Mouse (Mus musculus): ENCODE data around the gene Gpr173.
"Not testable (repeated sequence)": the region's sequence is repeated elsewhere in the genome, so short reads cannot be mapped to it uniquely, and the experiment has no call there.

Gpr173 gene

DNA sequence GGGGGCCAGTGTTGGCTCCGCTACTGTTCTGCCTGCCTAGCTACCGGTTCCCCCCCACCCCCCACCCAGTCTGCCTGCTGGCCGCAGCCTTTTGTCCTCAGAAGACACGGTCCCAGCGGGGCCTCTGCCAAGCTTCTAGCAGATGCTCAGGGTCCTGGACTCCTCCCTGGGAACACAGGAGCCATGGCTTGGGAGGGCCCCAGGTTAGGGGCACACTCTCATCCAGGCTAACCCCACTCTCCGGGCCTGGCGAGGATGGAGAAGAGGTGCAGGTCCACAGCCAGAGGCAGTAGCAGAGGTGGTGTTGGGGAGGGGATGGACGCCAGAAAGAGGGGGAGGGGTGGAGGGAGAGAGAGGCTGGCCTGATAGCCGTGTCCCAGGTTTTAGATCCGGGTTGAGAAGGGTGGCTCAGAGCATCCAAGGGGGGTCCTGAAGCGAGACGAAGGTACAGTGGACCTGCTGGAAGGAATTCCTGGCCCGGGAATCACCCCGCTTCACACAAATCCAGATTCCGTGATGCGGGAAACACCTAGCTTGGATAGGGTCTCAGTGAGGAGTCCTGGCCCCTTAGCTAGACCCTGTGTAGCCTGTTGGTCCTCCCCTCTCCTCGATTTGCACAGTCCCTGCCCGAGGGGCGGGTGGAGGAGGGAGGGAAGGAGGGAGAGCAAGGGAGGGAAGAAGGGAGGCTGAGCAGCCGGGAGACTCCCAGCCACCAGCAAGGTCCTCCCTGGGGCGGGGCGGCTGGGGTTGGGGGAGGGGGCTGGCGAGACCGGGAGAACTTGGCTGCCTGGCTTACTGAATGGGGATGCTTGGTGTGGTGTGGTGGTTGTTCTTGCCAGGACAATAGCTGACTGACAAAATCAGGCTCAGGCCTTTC is at the start of gene Gpr173:
TSS of gene Gpr173 (minus strand) at position 308 of the 877 bp plus-strand sequence.
- in situ Hi-C loops (cut with MboI; ENCODE audit: low pct_unique_long_range_greater_than_20kb in 1 of 2, low sequenced_read_pairs in 2 of 2, unreplicated experiment in 1 of 2): no loop called here

DNA sequence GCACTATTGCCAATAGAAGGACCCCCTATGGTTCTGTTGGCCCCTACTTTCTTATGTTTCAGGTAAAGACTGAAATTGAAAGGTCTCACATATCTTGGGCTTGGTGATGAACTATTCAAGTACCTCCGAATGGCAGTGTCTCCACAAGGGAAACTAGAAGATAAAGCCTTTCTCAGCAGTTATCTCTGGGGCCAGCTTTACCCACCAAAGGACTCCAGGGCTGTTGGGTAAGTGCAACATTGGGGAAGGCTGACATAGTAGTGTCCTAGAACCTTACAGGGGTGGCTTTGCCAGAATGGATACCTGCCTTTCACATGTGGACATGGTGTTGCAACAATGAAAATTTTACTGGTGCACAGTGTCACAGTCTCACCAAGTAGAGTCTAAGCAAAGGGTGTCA is 34.7 kb upstream of the Gpr173 start:
- in situ Hi-C loops (cut with MboI; ENCODE audit: low pct_unique_long_range_greater_than_20kb in 1 of 2, low sequenced_read_pairs in 2 of 2, unreplicated experiment in 1 of 2): loop anchor here in 1 of 2 experiments (10.0 kb wide), 1 partner anchor 62 kb away; no protein-coding TSS in a partner anchor

DNA sequence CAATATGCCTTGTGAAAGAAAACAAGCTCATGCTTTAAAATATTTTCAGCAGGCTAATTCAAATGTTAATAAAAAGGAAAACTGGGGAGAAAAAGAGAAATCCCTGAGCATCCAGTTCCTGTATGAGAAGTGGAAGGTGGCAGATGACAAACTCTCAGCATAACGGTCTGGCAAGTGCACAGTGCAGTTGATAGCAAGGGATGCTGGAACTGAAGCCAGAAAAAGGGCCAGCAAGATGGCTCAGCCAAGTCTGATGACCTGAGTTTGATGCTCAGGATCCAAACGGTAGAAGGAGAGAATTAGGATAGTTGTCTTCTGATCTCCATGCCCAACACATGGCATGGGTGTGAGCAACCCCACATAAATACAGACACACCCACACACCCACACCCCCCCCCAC is 31.6 kb upstream of the Gpr173 start:
- in situ Hi-C loops (cut with MboI; ENCODE audit: low pct_unique_long_range_greater_than_20kb in 1 of 2, low sequenced_read_pairs in 2 of 2, unreplicated experiment in 1 of 2): loop anchor here in 1 of 2 experiments (10.0 kb wide), 1 partner anchor 65 kb away; no protein-coding TSS in a partner anchor

DNA sequence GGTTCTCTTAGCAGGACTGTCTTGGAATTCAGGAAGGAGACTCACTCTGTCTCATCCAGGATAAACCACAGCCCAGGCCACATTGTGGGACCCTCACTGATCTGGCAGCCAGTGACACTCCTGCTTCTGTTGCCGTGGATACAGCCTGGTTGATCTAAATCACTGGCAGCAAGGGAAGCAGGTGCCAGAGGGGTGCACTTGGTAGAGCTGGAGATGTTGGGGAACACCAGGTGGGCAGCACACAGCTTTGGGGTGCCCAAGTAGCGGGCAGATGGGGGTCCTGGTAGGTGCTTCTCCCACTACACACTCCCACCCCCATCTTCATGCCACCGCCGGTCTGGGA is 479 bp downstream of the Gpr173 start:
- in situ Hi-C loops (cut with MboI; ENCODE audit: low pct_unique_long_range_greater_than_20kb in 1 of 2, low sequenced_read_pairs in 2 of 2, unreplicated experiment in 1 of 2): no loop called here

DNA sequence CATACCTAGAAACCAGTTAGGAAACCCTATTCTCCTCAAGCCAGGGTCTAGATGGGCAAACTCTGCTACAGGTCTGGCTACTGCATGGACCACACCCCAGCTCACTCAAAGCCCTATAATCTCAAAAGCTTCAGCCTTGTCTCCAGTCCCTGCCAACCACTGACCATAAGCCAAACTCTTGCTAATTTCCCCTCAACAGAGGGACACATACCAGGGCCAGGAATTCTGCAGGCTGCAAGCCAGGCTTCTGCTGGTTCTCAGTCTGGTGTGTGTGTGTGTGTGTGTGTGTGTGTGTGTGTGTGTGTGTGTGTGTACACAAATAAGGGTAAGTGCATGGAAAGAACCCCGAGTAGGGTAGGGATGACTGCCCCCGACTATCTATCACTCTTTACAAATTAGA is 2.1 kb downstream of the Gpr173 start:
- in situ Hi-C loops (cut with MboI; ENCODE audit: low pct_unique_long_range_greater_than_20kb in 1 of 2, low sequenced_read_pairs in 2 of 2, unreplicated experiment in 1 of 2): no loop called here

DNA sequence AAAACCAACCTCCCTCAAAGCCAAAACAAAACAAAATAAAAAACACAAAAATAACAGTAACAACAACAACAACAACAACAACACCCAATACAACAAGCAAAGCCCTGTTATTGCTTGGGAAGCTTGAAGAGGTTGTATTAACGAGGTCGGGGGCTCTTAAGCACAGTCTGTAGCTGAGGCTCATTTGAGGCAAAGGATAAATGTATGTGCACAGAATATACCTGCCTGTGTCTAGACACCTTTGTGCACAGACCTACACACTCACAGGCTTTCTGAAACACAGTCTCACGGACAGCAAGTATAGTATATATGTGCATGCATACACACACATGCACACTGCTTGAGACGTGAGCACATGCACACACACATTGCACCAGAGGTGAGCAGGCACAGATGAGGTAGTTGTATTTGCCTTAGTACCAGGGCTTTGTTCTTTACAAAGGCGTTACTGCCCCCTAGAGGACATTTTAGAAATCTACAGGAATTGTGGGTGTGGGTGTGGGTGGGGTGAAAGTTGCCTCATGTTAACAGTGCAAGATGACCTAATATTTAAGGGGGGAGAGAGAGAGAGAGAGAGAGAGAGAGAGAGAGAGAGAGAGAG is 15.9 kb downstream of the Gpr173 start:
- in situ Hi-C loops (cut with MboI; ENCODE audit: low pct_unique_long_range_greater_than_20kb in 1 of 2, low sequenced_read_pairs in 2 of 2, unreplicated experiment in 1 of 2): no loop called here

DNA sequence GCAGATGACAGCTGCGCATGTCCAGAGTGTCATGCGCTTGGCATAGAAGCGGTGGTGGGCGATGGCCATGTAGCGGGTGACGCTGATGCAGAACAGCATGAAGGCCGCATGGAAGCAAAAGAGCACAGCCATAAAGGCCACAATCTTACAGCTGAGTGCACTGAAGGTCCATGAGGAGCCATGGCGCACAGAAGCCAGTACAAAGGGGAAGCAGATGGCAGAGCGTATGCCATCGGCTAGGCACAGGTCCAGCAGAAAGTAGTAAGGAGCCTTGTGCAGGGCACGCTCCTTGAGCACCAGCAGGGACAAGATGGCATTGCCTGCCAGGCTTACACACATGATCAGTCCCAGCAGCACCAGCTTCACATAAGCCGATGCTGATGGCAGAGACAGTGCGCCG is 21.5 kb downstream of the Gpr173 start:
- in situ Hi-C loops (cut with MboI; ENCODE audit: low pct_unique_long_range_greater_than_20kb in 1 of 2, low sequenced_read_pairs in 2 of 2, unreplicated experiment in 1 of 2): no loop called here

DNA sequence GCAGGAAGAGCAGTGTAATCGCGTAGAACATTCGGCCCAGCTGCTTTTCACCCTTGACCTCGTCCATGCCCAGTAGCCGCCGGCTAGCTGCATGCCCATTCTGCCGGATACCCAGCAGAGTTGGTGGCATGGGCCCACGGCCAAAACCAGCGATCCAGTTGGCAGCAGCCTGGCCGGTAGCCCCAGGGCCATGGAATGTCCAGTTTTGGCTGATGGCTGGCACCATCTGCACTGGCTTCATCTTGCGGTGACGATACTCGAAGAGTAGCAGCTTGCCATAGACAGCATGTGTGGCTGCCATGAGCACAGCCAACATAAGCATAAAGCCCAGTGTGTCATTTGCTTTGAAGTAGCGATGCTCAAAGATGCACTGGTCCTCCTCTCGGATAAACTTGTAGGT is 21.9 kb downstream of the Gpr173 start:
- in situ Hi-C loops (cut with MboI; ENCODE audit: low pct_unique_long_range_greater_than_20kb in 1 of 2, low sequenced_read_pairs in 2 of 2, unreplicated experiment in 1 of 2): no loop called here

DNA sequence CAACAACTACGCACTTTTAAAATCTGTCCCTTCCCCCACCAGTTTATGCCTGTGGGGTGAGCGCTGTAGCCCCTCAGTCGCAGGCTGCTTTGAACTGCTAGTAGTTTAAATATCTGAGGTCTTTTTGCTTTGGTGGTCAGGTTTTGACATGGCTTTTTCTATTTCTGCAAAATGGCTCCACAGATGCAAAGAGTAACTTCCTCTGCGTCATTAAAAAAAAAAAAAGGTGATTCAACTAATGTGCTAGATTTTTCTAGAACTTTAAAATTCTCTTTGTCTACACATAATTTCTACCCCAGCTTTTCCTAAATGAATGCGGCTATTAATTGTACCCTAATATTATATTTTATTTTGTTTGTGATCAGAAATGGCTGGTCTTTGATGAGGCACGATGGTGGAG is 25.6 kb downstream of the Gpr173 start:
- in situ Hi-C loops (cut with MboI; ENCODE audit: low pct_unique_long_range_greater_than_20kb in 1 of 2, low sequenced_read_pairs in 2 of 2, unreplicated experiment in 1 of 2): no loop called here

DNA sequence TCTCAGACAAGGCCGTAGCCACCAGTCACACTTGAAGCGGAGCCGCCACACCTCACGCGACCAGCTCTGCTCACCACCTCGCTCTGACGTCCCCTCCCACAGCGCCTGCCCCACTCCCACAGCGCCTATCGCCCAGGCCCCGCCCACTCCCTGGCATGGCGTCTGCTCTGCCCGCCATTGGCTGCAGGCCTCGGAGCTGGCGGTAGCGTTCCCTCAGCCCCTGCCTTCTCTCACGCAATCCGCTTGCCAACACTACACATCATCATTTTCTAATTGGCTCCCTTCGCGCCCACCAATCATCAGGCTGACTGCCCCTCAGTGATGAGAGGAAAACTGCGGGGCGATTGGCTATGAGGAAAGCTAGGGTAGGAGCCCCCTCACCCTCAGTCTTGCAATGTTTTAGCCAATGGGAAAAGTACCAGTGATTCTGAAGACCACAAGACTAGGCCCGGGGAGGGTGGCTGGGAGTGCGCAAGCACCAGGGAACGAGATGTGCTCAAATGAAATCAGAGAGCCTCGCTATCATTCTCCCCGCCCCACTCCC is 26.1 kb downstream of the Gpr173 start, which contains the start of gene Tspyl2:
TSS of gene Tspyl2 (minus strand) at position 68 of the 544 bp plus-strand sequence.
- in situ Hi-C loops (cut with MboI; ENCODE audit: low pct_unique_long_range_greater_than_20kb in 1 of 2, low sequenced_read_pairs in 2 of 2, unreplicated experiment in 1 of 2): no loop called here

DNA sequence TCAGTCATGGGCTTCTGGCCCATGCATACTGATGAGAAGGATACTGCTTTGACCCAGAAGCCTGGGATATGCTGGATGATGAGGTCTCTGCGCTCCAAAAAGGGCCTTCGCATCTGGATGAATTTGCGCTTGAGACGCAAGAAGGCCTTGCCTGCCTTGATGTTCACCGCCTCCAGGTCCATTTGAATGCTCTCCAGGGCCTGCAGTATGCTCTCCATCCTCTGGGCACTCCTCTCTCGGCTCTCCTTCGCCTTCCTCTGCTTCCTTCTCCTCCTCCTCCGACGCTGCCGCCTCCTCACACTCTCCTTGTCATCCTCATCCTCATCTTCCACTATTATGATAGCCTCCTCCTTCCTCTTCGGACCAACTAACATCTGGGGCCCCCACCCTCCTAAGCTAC is 27.0 kb downstream of the Gpr173 start:
- in situ Hi-C loops (cut with MboI; ENCODE audit: low pct_unique_long_range_greater_than_20kb in 1 of 2, low sequenced_read_pairs in 2 of 2, unreplicated experiment in 1 of 2): no loop called here

DNA sequence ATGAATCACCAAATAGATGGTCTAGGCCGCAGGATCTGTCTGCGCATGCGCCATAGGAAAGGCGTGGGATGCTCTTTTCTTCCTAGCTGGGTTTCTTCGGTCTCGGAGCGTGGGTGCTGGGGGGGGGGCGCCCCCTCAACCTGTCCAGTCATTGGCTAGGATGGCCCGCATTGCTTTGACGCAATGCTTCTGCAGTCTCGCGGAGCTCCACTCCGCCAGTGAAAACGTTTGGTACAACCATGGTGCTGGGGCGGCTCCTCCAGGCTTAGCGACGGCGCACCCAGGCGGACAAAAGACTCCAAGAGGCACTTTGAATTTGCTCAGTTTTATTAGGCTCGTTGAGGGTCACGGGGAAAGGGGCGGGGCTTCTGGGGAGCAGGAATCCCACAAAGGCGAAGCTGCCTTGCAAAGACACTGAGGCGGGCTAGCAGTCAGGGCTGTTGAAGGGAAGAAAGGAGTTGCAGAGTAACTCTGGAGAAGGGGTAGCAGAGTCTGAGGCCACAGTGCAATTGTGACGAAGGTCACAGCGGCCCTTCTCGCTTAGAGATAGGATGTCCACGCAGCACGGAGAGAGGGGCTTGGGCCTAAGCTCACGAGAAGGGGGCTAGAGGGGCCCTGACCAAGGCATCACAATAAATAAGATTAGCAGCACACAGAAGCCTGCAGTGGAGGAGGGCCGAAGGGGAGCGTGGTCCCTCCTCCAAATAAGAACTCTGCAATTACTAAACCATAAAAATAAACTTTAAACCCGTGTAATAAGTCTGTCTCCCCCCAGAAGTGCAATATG is 31.8 kb downstream of the Gpr173 start:
- in situ Hi-C loops (cut with MboI; ENCODE audit: low pct_unique_long_range_greater_than_20kb in 1 of 2, low sequenced_read_pairs in 2 of 2, unreplicated experiment in 1 of 2): no loop called here

DNA sequence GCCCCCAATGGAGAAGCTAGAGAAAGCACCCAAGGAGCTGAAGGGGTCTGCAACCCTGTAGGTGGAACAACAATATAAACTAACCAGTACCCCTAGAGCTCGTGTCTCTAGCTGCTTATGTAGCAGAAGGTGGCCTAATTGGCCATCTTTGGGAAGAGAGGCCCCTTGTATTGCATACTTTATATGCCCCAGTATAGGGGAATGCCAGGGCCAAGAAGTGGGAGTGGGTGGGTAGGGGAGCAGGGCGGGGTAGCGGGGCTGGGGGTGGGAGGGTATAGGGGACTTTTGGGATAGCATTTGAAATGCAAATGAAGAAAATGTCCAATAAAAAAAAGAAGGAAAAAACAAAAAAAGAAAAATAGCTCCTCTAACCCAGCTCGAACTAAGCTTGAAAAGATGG is 32.4 kb downstream of the Gpr173 start:
- in situ Hi-C loops (cut with MboI; ENCODE audit: low pct_unique_long_range_greater_than_20kb in 1 of 2, low sequenced_read_pairs in 2 of 2, unreplicated experiment in 1 of 2): not testable (repeated sequence)

DNA sequence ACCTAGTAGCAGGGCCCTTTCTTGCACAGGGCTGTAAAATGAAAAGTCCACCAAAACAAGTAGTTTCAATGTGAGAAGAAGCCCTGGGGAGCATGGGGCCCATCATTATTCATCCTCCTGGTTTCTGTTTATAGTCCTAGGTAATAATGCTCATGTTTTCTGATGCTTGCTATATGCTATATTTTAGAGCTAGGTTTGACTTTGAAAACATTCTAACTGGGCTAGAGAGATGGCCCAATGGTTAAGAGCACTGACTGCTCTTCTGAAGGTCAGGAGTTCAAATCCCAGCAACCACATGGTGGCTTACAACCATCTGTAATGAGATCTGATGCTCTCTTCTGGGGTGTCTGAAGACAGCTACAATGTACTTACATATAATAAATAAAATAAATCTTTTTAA is 39.1 kb downstream of the Gpr173 start:
- in situ Hi-C loops (cut with MboI; ENCODE audit: low pct_unique_long_range_greater_than_20kb in 1 of 2, low sequenced_read_pairs in 2 of 2, unreplicated experiment in 1 of 2): not testable (repeated sequence)

DNA sequence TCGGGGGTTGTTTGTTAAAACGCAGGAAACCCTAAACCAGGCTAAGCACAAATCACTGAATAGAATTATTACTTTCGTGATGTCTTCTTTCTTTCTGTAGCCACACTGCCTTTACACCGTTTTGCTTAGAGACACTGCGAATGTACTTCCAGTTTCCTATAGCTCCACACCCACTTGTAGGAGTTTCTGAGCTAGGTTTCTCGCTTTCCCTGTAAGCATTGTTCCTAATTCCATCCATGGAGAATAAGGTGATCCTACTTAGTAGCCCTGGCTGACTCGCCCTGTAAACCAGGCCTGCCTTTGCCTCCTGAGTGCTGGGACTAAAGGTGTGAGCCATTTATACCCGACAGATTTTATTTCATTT is 40.8 kb downstream of the Gpr173 start:
- in situ Hi-C loops (cut with MboI; ENCODE audit: low pct_unique_long_range_greater_than_20kb in 1 of 2, low sequenced_read_pairs in 2 of 2, unreplicated experiment in 1 of 2): no loop called here

DNA sequence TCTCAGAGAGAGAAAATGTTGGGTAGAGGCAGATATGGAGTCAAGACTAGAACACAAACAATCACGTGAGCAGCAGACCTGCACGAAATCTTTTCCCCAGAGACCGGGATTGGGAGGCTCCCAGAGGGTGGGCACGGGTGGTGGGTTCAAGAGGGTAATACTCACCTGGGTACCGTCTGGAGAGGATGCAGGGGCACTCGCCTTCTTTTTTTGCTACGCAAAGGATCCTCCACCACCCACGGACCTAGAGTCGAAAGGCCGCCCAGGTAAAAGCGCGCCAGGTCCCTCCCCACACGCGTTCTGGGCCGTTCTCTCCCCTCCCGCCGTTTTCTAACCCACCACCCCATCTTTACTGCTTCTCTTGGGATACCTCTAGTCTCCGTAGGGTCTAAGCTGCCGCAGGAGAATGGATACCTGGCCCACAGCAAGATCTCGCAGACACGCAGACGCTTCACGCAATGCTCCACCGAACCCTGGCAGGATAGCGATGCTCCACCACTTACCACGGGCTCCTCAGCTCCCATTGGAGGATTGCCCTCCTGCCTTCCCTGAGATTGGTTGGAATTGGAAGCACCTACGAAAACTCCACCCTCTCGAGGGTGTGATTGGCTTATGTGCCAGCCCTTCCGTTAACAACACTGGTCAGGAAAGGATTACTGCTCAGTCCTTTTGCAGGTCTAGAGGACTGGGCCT is 41.4 kb downstream of the Gpr173 start, which contains the start of gene Kantr:
TSS of gene Kantr (minus strand) at position 500 of the 693 bp plus-strand sequence.
- in situ Hi-C loops (cut with MboI; ENCODE audit: low pct_unique_long_range_greater_than_20kb in 1 of 2, low sequenced_read_pairs in 2 of 2, unreplicated experiment in 1 of 2): no loop called here

DNA sequence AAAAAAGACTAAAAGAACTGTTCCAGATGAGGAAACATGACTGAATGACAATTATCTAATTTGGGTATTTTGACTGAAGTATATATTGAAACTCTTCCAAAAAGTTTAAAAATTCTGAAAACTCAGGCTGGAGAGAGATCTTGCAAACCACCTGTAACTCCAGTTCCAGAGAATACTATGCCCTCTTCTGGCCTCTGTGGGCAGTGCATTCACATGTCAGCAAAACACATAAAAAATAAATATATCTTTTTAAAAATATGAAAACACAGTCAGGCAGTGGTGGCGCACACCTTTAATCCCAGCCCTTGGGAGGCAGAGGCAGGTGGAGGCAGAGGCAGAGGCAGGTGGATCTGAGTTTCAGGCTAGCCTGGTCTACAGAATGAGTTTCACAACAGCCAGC is 44.9 kb downstream of the Gpr173 start:
- in situ Hi-C loops (cut with MboI; ENCODE audit: low pct_unique_long_range_greater_than_20kb in 1 of 2, low sequenced_read_pairs in 2 of 2, unreplicated experiment in 1 of 2): no loop called here

DNA sequence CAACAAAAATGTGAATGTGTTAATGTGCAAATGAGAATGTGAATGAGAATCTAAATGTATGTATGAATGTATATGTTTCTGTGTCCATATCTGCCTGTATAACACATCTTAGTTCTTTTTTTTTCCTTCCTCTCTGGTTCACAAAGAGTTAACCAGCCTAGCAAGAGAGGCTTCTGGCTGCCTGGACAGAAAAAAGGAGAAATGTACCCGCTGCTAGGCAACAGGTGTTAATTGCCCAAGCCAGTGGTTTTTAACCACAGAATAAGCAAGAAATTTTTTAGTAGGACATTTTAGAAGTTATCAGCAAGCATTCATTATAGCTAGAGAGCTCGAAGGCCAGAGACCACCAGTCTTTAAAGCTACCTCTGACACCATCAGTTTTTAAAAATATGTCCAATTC is 45.7 kb downstream of the Gpr173 start:
- in situ Hi-C loops (cut with MboI; ENCODE audit: low pct_unique_long_range_greater_than_20kb in 1 of 2, low sequenced_read_pairs in 2 of 2, unreplicated experiment in 1 of 2): no loop called here

Data from mouse embryonic stem cell (cell line).